Comparison of ENCODE assay signal across 8 mouse cellular contexts in the genomic region with DNA sequence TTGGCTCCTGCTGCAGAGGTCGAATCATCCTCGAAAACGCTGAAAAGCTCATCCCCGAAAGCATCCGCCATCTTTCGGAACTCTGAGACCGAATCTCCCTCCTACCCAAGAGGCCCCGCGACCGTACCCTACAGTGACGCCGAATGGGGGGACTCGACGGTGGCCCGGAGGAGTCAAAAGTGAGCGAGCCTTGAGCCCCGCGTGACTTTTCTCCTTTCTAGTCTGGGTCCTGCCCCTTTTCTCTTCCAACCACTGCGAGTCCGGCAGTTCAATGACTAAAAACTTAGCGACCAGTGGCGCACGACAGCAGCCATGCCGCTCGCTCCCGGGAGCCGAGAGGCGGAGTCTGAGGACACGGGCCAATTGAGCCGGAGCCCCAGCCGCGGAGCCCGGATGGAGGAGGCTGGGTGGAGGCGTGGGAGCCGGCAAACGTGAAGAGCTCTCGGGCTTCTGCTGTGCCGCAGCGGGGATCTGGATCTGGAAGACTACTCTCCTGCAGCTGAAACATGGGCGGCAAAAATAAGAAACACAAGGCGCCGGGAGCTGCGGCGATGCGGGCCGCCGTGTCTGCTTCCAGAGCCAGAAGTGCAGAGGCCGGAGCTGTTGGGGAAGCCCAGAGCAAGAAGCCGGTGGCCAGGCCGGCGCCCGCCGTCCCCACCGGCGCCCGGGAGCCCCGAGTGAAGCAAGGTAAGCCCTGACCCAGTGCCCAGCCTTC. TPM values are rescaled to one million over a fixed set of nuclear protein-coding genes. Genes with fewer than 3 reads are reported as not detected.
DNase-seq lines count a peak whose midpoint lies in the region; ATAC-seq and TF ChIP-seq lines count a peak whose summit lies in the region.

A gene (minus strand): TSS at position 112 of the 715 bp plus-strand sequence.
A gene (plus strand): TSS at position 168 of the 715 bp plus-strand sequence.

- no peaks in the 10 kb centered on the region for H3K9me3 ChIP-seq in forebrain, embryonic 10.5 days
- H3K9me3 ChIP-seq in heart, embryonic 15.5 days (replicated peaks) = no peaks in the 10 kb centered on the region
- no peaks in the 10 kb centered on the region for H3K9me3 ChIP-seq in liver, embryonic 14.5 days (ENCODE audit: control insufficient read depth, low read length)
- H3K9me3 ChIP-seq in neural tube, embryonic 11.5 days (ENCODE audit: control insufficient read depth, low read length) = no peaks in the 10 kb centered on the region
- H3K9me3 ChIP-seq in stomach, postnatal 0 days (ENCODE audit: control insufficient read depth, low read length) = no peaks in the 10 kb centered on the region

- no peak for TF ChIP-seq CTCF in liver, embryonic 14.5 days (IDR thresholded peaks at IDR 0.05; ENCODE audit: low read depth)
- TF ChIP-seq CTCF in stomach, postnatal 0 days (IDR thresholded peaks at IDR 0.05; ENCODE audit: low read depth) = peak; percentile 12; the same call in 1 of the 2 replicates

- ATAC-seq in heart, embryonic 15.5 days (replicated peaks; ENCODE audit: insufficient number of reproducible peaks, insufficient read depth, low FRiP score, low read depth) = peak; percentile 98
- ATAC-seq in liver, embryonic 14.5 days (ENCODE audit: insufficient read depth) = peak; percentile 97
- ATAC-seq in neural tube, embryonic 11.5 days (ENCODE audit: insufficient read depth, low FRiP score, low TSS enrichment) = peak; percentile 99
- peak; percentile 99 for ATAC-seq in stomach, postnatal 0 days (ENCODE audit: low FRiP score, low TSS enrichment)

- under 1% methylated on average over 57 of the region's 57 CpGs for WGBS in forebrain, embryonic 10.5 days
- under 1% methylated on average over 57 of the region's 57 CpGs for WGBS in heart, embryonic 15.5 days
- under 1% methylated on average over 57 of the region's 57 CpGs for WGBS in liver, embryonic 14.5 days (ENCODE audit: insufficient replicate concordance)
- WGBS in neural tube, embryonic 11.5 days = under 1% methylated on average over 51 of the region's 57 CpGs
- WGBS in stomach, postnatal 0 days = 1% methylated on average over 57 of the region's 57 CpGs

- peak within 1 kb of the TSS; percentile 82 for H3K4me2 ChIP-seq in heart, embryonic 15.5 days
- peak within 1 kb of the TSS; percentile 76 for H3K4me2 ChIP-seq in liver, embryonic 14.5 days (ENCODE audit: low read depth)
- H3K4me2 ChIP-seq in neural tube, embryonic 11.5 days (ENCODE audit: low read depth) = peak within 1 kb of the TSS; percentile 53
- H3K4me2 ChIP-seq in stomach, postnatal 0 days (replicated peaks; ENCODE audit: low read depth) = peak within 1 kb of the TSS; percentile 62

- peak within 1 kb of the TSS; percentile 91 for H3K27ac ChIP-seq in forebrain, embryonic 10.5 days
- H3K27ac ChIP-seq in heart, embryonic 15.5 days = peak within 1 kb of the TSS; percentile 88
- H3K27ac ChIP-seq in liver, embryonic 14.5 days = peak within 1 kb of the TSS; percentile 90
- peak within 1 kb of the TSS; percentile 51 for H3K27ac ChIP-seq in neural tube, embryonic 11.5 days (ENCODE audit: low read depth, low read length)
- peak within 1 kb of the TSS; percentile 85 for H3K27ac ChIP-seq in stomach, postnatal 0 days (replicated peaks)

- peaks cover 28% of the 10 kb centered on the region for H3K4me1 ChIP-seq in forebrain, embryonic 10.5 days
- peaks cover 21% of the 10 kb centered on the region for H3K4me1 ChIP-seq in heart, embryonic 15.5 days (replicated peaks)
- peaks cover 6 to 12% of the 10 kb centered on the region in 2 experiments for H3K4me1 ChIP-seq in liver, embryonic 14.5 days (replicated peaks; ENCODE audit: control insufficient read depth in 2 of 2, insufficient read depth in 2 of 2, low read length in 1 of 2)
- H3K4me1 ChIP-seq in neural tube, embryonic 11.5 days (ENCODE audit: control insufficient read depth, insufficient read depth, low read length) = peaks cover 9% of the 10 kb centered on the region
- H3K4me1 ChIP-seq in stomach, postnatal 0 days (replicated peaks; ENCODE audit: control insufficient read depth, insufficient read depth) = 0 out of 2 replicates have a peak, but pooled peaks cover 3% of the 10 kb centered on the region

- peak within 1 kb of the TSS; percentile 90 for H3K4me3 ChIP-seq in forebrain, embryonic 10.5 days
- peak within 1 kb of the TSS; percentile 95 for H3K4me3 ChIP-seq in heart, embryonic 15.5 days
- peak within 1 kb of the TSS; percentile 69 to 98 for H3K4me3 ChIP-seq in liver, embryonic 14.5 days (ENCODE audit: insufficient read depth in 1 of 2, low read depth in 2 of 2, low read length in 2 of 2)
- peak within 1 kb of the TSS; percentile 76 for H3K4me3 ChIP-seq in neural tube, embryonic 11.5 days (ENCODE audit: low read depth, low read length)
- H3K4me3 ChIP-seq in stomach, postnatal 0 days (ENCODE audit: low read depth, low read length) = peak within 1 kb of the TSS; percentile 70

- H3K36me3 ChIP-seq in forebrain, embryonic 10.5 days (replicated peaks) = peaks cover 34% of the 10 kb centered on the region
- H3K36me3 ChIP-seq in heart, embryonic 15.5 days = peaks cover 10% of the 10 kb centered on the region; the same call in 1 of the 2 replicates
- H3K36me3 ChIP-seq in liver, embryonic 14.5 days (replicated peaks; ENCODE audit: control insufficient read depth, insufficient read depth, low read depth) = no peaks in the 10 kb centered on the region; the same call in 1 of the 2 replicates
- no peaks in the 10 kb centered on the region for H3K36me3 ChIP-seq in neural tube, embryonic 11.5 days (ENCODE audit: control insufficient read depth, insufficient read depth, low read length)
- no peaks in the 10 kb centered on the region for H3K36me3 ChIP-seq in stomach, postnatal 0 days (ENCODE audit: control insufficient read depth, insufficient read depth, low read length)

- peak; percentile 97 to 99 for DNase-seq in CD8-positive naive resting alpha-beta T cell, adult 2 months (ENCODE audit: low read depth in 2 of 2, low spot score in 2 of 2)
- peak; percentile 97 for DNase-seq in c-Kit-positive CD71-negative TER-119-negative erythroid progenitor cells, embryonic 14.5 days (ENCODE audit: low read depth)
- DNase-seq in forebrain, embryonic 10.5 days (ENCODE audit: extremely low spot score, low spot score) = peak; percentile 99
- peak; percentile 99 for DNase-seq in kidney, postnatal 25 days
- peak; percentile 96 to 97 (median 96) for DNase-seq in liver, embryonic 14.5 days (ENCODE audit: low read depth in 3 of 3, low spot score in 3 of 3)
- DNase-seq in neural tube, embryonic 11.5 days (ENCODE audit: low spot score) = peak; percentile 98
- DNase-seq in stomach, postnatal 0 days (ENCODE audit: low spot score) = peak; percentile 98

- no peaks in the 10 kb centered on the region for H3K27me3 ChIP-seq in forebrain, embryonic 10.5 days (ENCODE audit: poor library complexity, severe bottlenecking)
- H3K27me3 ChIP-seq in heart, embryonic 15.5 days = no peaks in the 10 kb centered on the region
- no peaks in the 10 kb centered on the region for H3K27me3 ChIP-seq in liver, embryonic 14.5 days (ENCODE audit: control insufficient read depth, insufficient read depth, low read length)
- H3K27me3 ChIP-seq in neural tube, embryonic 11.5 days (ENCODE audit: control insufficient read depth, insufficient read depth, low read length) = no peaks in the 10 kb centered on the region
- H3K27me3 ChIP-seq in stomach, postnatal 0 days (ENCODE audit: control insufficient read depth, insufficient read depth, low read length) = no peaks in the 10 kb centered on the region

- TF ChIP-seq EP300 in liver, embryonic 14.5 days (IDR thresholded peaks at IDR 0.05; ENCODE audit: low read depth) = peak; percentile 39; the same call in 1 of the 2 replicates
- TF ChIP-seq EP300 in stomach, postnatal 0 days (optimal IDR thresholded peaks at IDR 0.05) = no peak

- H3K9ac ChIP-seq in heart, embryonic 15.5 days = peak within 1 kb of the TSS; percentile 85
- H3K9ac ChIP-seq in liver, embryonic 14.5 days (replicated peaks) = peak within 1 kb of the TSS; percentile 90
- peak within 1 kb of the TSS; percentile 74 for H3K9ac ChIP-seq in neural tube, embryonic 11.5 days (ENCODE audit: low read length)
- H3K9ac ChIP-seq in stomach, postnatal 0 days (ENCODE audit: low read length) = peak within 1 kb of the TSS; percentile 76

RNA-seq across cellular contexts. Expression of the first gene that starts in this region (rescaled TPM):
- polyA plus RNA-seq in forebrain, embryonic 10.5 days (2016; fragmentation: Nextera tagmentation; extraction: Ambion mirVana) = 99.4 and 104 TPM in 2 replicates
- 38.1 and 44.9 TPM in 2 replicates for polyA plus RNA-seq in heart, embryonic 15.5 days (2015; fragmentation: Nextera tagmentation; extraction: Ambion mirVana)
- 10.4 and 18.6 TPM in 2 replicates for polyA plus RNA-seq in liver, embryonic 14.5 days (2012; rRNA removed)
- polyA plus RNA-seq in liver, embryonic 14.5 days (2014; fragmentation: Nextera tagmentation; extraction: Ambion mirVana) = 37.7 and 43.1 TPM in 2 replicates
- 105 TPM in 2 replicates for polyA plus RNA-seq in neural tube, embryonic 11.5 days (2014; fragmentation: Nextera tagmentation; extraction: Ambion mirVana)
- polyA plus RNA-seq in stomach, postnatal 0 days (2015; fragmentation: Nextera tagmentation; extraction: Ambion mirVana) = 21.5 and 21.7 TPM in 2 replicates

RNA-seq across cellular contexts. Expression of the second gene that starts in this region (rescaled TPM):
- polyA plus RNA-seq in forebrain, embryonic 10.5 days (2016; fragmentation: Nextera tagmentation; extraction: Ambion mirVana) = 29.0 and 30.0 TPM in 2 replicates
- 15.0 and 15.1 TPM in 2 replicates for polyA plus RNA-seq in heart, embryonic 15.5 days (2015; fragmentation: Nextera tagmentation; extraction: Ambion mirVana)
- 2.1 and 3.9 TPM in 2 replicates for polyA plus RNA-seq in liver, embryonic 14.5 days (2012; rRNA removed)
- polyA plus RNA-seq in liver, embryonic 14.5 days (2014; fragmentation: Nextera tagmentation; extraction: Ambion mirVana) = 6.3 and 6.6 TPM in 2 replicates
- 31.9 and 32.7 TPM in 2 replicates for polyA plus RNA-seq in neural tube, embryonic 11.5 days (2014; fragmentation: Nextera tagmentation; extraction: Ambion mirVana)
- 11.3 and 13.0 TPM in 2 replicates for polyA plus RNA-seq in stomach, postnatal 0 days (2015; fragmentation: Nextera tagmentation; extraction: Ambion mirVana)

Comparison
In these comparisons a context has a peak if more than half of its experiments do, and no peak if none do; other contexts are left out.
1. Peak in every context shown above with its lines: DNase-seq, ATAC-seq, H3K4me3 ChIP-seq and H3K27ac ChIP-seq.